Mouse (Mus musculus) G1E-ER4 (cell line): ENCODE measurements around the gene Meis1. TPM values are rescaled to one million over a fixed set of nuclear protein-coding genes. Genes with fewer than 3 reads are reported as not detected.

Experiments used
- GATA1 ChIP-seq: IDR thresholded peaks from one replicate; pipeline ENCODE4 v1.8.0; 2012; ENCODE audit warnings: low read length, inconsistent platforms
- polyA plus RNA-seq: library from polyadenylated mRNA; stranded (reverse); fragments of >175 nt; gene quantifications from 2 replicates; pipeline ENCODE4 v1.2.3, GENCODE M21; 2012

The Meis1 gene
- polyA plus RNA-seq, 1 experiment, result 4.1 TPM

- TF ChIP-seq GATA1, result no peak
These were observed 11.0 kb downstream of the Meis1 start for GRCm38 (mm10) chr11:19007541-19008424.

DNA sequence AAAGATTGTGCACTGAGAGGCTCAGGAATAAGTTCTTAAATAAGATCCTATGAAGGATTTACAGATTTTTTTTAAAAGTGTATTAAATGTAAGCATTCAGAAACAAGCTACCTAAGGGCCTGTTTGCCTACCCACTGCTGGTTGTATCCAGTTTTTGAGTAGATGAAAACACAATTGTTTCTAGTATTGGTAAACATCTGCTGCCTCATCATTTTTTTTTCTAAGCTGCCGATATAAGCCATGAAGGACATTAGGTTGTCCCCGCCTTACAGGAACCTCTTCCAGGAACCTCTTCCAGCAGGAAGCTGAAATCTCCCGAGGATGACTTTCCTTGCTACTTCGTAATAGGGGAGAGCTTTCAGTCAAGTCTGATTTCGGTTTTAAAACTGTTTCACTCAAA lies 11.7 kb downstream of the Meis1 start:
- no peak for TF ChIP-seq GATA1

GRCm38 (mm10) chr11:19005913-19006693 lies 12.7 kb downstream of the Meis1 start:
- no peak for TF ChIP-seq GATA1

DNA sequence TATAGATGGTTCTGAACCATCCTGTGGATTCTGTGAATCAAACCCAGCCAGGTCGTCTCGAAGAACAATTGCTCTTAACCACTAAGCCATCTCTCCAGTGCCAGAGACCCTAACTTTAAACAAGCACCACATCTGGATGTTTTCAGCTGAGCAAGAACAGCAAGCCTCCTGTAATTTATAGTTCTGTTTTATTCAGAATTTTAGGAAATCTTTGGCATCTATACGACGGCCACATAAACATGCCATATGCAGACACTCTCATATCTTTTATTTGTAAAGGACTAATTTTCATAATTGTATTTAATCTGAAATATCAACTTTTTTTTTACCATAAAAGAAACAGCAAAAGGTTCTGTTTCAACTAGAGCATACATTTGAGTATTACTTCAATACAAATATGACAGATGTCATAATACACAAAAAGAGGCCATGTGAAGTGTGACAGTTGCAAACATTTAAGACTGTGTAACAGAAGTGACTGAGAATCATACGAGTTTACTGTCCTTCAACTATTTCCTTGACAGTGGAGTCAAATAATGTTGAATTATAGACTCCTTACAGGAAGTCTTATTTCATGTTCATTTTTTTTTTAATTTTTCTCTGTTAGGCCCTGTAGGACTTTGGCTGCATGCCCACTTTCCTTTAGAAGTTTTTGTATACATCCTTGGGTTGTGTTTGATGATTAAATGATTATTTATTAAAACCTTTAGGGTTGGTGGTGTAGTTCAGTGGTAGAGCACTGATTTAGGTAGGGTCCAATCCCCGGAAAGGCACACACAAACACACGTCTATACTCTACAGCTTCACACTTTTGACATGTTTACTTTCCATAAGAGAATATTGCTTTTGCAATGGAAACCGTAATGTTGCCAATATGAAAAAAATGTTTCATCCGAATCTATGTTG lies 13.5 kb downstream of the Meis1 start:
- no peak for TF ChIP-seq GATA1

DNA sequence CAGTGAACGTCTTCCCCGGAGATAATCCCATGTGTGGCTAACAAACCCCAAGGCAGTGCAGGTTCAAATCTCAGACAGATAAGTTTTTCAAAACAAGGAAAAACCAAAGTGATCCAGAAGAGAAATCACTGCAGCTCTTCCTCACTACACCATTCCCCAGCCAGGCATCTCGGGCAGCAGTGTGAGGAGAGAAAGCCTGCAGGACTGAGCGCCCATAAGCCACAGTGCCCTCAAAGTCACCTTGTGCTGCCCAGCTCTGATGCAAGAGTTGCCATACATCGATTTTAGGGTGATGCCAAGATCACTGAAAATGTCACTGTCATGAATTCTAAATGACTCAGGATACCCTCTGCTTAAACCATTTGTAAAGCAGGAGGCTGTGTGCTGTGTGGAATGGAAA lies 15.7 kb downstream of the Meis1 start:
- no peak for TF ChIP-seq GATA1

GRCm38 (mm10) chr11:18996767-18997166 lies 22.0 kb downstream of the Meis1 start:
- TF ChIP-seq GATA1, result no peak

DNA sequence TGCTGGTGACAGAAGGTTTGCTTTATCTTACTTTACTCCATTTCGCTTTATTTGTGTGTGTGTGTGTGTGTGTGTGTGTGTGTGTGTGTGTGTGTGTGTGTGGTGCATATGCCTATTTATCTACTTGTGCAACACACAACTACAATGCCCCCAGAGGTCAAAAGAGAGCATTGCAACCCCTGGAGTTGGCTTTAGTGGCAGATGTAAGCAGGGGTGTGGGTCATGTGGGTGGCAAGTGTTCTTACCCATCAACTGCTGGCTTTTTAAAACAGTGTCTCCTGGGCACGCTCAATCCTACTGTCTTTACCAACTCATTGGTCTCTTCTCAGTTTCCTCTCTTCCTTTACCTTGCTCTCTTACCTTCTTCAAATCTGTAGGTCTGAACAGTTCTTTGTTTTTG lies 22.5 kb downstream of the Meis1 start:
- no peak for TF ChIP-seq GATA1

- TF ChIP-seq GATA1, result no peak
These were observed 26.0 kb downstream of the Meis1 start for GRCm38 (mm10) chr11:18992796-18993195.

GRCm38 (mm10) chr11:18990244-18990677 lies 28.5 kb downstream of the Meis1 start:
- no peak for TF ChIP-seq GATA1

DNA sequence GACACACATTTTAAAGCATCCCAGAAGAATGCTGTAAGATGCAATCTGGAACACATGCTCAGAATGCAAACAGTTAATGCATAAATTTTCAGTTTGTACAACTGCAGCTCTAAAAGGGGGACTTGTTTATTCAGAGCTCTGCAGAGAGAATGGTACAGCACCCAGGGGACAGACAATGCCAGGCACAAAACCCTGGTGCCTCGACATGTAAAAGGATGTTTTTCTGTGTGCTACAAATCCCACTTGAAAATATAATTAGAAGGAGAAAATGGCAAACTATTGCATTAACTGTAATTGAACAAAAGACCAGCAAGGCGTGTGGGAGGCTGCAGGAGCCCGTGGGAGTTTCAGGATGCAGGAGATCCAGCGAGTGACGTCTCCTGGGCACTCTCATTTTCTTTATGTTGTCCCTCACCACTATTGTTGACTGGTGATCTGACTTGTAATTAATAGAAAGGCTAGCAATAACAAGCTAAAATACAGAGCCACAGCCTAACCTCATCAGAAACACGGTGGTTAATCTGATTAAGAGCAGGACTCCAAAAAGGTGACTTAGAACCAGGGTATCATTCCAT lies 29.0 kb downstream of the Meis1 start:
- no peak for TF ChIP-seq GATA1

GRCm38 (mm10) chr11:18988637-18989263 lies 30.0 kb downstream of the Meis1 start:
- TF ChIP-seq GATA1, result no peak

GRCm38 (mm10) chr11:18983813-18984212 lies 35.0 kb downstream of the Meis1 start:
- no peak for TF ChIP-seq GATA1

DNA sequence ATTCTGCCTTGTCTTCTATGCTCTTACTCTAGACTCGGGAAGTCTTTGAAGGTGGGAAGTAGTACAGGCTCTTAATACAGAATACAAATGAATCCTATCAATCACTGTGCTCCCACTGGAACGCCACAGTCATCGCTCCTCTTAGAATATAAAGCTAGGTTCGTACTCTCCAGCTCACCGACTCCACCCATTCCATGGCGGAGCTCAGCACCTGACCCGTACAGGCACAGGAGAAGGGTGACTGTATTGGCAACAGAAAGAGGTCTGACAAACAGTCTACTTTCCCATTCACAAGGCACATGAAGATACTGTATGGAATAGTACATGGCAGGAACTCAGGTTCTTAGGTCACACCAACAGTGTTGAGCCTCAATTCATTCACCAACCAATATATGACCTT lies 35.5 kb downstream of the Meis1 start:
- no peak for TF ChIP-seq GATA1

GRCm38 (mm10) chr11:18982331-18982730 lies 36.5 kb downstream of the Meis1 start:
- no peak for TF ChIP-seq GATA1

DNA sequence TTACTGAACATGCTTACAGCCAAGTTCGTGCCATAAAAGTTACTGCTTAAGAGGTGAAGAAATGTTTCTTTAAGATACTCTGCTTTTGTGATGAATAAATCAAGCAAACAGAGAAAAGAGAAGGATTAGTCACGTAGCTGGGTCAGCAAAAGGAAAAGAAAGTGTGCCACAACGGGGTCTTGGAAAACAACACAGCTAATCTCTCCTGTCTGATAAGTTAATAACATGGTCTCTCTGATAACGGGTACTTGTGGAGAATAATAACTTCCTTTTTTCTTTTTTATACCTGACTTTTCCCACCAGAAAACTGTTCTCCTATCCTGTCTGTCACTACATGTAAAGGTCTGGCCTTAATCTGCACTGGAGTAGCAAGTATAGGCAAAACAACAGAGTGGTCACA lies 37.4 kb downstream of the Meis1 start:
- peak; percentile 28 for TF ChIP-seq GATA1

DNA sequence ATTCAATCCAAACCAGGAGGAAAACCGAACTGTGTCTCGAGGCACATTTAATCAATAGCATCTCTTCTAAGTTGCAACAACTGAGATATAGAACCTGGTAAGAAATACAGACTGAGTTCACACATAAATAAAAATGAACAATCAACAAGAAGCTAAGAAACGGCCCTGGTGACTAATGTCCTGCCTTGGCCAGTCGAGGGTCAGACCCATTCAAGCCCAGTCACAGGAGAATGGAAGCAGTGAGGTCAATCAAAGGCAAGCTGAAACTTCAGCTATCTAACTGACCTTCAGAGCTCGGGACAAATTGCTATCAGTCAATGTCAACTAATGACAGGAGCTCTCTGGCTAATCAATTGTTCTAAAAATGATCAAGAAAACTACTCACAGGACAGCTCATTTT lies 38.2 kb downstream of the Meis1 start:
- TF ChIP-seq GATA1, result no peak
